Mouse (Mus musculus) MEL (cell line): ENCODE data around the gene Vim.

Experiments used
- CTCF ChIP-seq, 3 experiments: IDR thresholded peaks in 2 of 3; conservative IDR thresholded peaks in 1 of 3; 2 replicates each; pipeline ENCODE4 v1.5.1; 2011 to 2012; ENCODE audit warnings: low read length in 3 of 3, low read depth in 2 of 3, mild to moderate bottlenecking in 2 of 3, improper control_type of control experiment in 1 of 3, inconsistent platforms in 1 of 3, mixed read lengths in 1 of 3, moderate library complexity in 1 of 3; ENCODE audit not compliant: control insufficient read depth in 1 of 3, insufficient read depth in 1 of 3, poor library complexity in 1 of 3, severe bottlenecking in 1 of 3
- E2F4 ChIP-seq: IDR thresholded peaks from 2 replicates; pipeline ENCODE4 v1.6.1; 2011; ENCODE audit warnings: low read depth, low read length, improper control_type of control experiment, borderline replicate concordance
- EP300 ChIP-seq, 2 experiments: IDR thresholded peaks; 2 replicates each; pipeline ENCODE4 v1.6.1; 2011; ENCODE audit warnings: improper control_type of control experiment in 2 of 2, low read length in 2 of 2, low read depth in 1 of 2, mild to moderate bottlenecking in 1 of 2
- KAT2A ChIP-seq: conservative IDR thresholded peaks from 2 replicates; pipeline ENCODE4 v1.6.1; 2012; ENCODE audit warnings: low read depth, low read length, improper control_type of control experiment, inconsistent platforms
- MYB ChIP-seq: IDR thresholded peaks from 2 replicates; pipeline ENCODE4 v1.6.1; 2011; ENCODE audit warnings: mild to moderate bottlenecking, low read depth, low read length, improper control_type of control experiment
- POLR2A ChIP-seq, 2 experiments: IDR thresholded peaks; 2 replicates each; pipeline ENCODE4 v1.6.1; 2011 to 2012; ENCODE audit warnings: low read length in 2 of 2, mild to moderate bottlenecking in 2 of 2, control low read depth in 1 of 2, improper control_type of control experiment in 1 of 2, low read depth in 1 of 2, moderate library complexity in 1 of 2; ENCODE audit not compliant: control insufficient read depth in 1 of 2, insufficient read depth in 1 of 2, poor library complexity in 1 of 2

GRCm38 (mm10) chr2:13526205-13526604, 47.5 kb upstream of the Vim start:
- no peak for TF ChIP-seq POLR2A (IDR thresholded peaks at IDR 0.05; ENCODE audit: control insufficient read depth in 1 of 2, insufficient read depth in 1 of 2, low read depth in 1 of 2, low read length in 2 of 2, poor library complexity in 1 of 2)
- TF ChIP-seq E2F4: no peak
- no peak for TF ChIP-seq EP300 (IDR thresholded peaks at IDR 0.05; ENCODE audit: low read depth in 1 of 2, low read length in 2 of 2)
- TF ChIP-seq CTCF (IDR thresholded peaks at IDR 0.05 in 2 of 3, conservative IDR thresholded peaks at IDR 0.05 in 1 of 3; ENCODE audit: control insufficient read depth in 1 of 3, insufficient read depth in 1 of 3, low read depth in 2 of 3, low read length in 3 of 3, poor library complexity in 1 of 3, severe bottlenecking in 1 of 3): no peak
- TF ChIP-seq MYB: no peak
- no peak for TF ChIP-seq KAT2A
